Mouse (Mus musculus): ENCODE results near the gene Usp53.

- TF ChIP-seq POLR2A (IDR thresholded peaks at IDR 0.05; ENCODE audit: insufficient read depth, low read length) (no peak), EP300 (IDR thresholded peaks at IDR 0.05; ENCODE audit: insufficient read depth, low read depth, low read length) (no peak), CTCF (IDR thresholded peaks at IDR 0.05; ENCODE audit: low read depth, low read length) (no peak)
These were observed 8.3 kb downstream of the Usp53 start for GRCm38 (mm10) chr3:122975964-122976363.
